Mouse (Mus musculus): Measurements from ENCODE around the gene Runx1.

- TF ChIP-seq CTCF (IDR thresholded peaks at IDR 0.05; ENCODE audit: low read depth) (no peak), EP300 (IDR thresholded peaks at IDR 0.05; ENCODE audit: low read depth) (no peak)
Observed at GRCm38 (mm10) chr16:92566146-92566545, 259.8 kb downstream of the Runx1 start.

All from liver, postnatal 0 days (tissue).